Mouse (Mus musculus): ENCODE data around the gene Stard3. TPM values are rescaled to one million over a fixed set of nuclear protein-coding genes. Genes with fewer than 3 reads are reported as not detected.

Gene Stard3
- polyA plus RNA-seq, 1 experiment from 2014 or later: 31.0 TPM

DNA sequence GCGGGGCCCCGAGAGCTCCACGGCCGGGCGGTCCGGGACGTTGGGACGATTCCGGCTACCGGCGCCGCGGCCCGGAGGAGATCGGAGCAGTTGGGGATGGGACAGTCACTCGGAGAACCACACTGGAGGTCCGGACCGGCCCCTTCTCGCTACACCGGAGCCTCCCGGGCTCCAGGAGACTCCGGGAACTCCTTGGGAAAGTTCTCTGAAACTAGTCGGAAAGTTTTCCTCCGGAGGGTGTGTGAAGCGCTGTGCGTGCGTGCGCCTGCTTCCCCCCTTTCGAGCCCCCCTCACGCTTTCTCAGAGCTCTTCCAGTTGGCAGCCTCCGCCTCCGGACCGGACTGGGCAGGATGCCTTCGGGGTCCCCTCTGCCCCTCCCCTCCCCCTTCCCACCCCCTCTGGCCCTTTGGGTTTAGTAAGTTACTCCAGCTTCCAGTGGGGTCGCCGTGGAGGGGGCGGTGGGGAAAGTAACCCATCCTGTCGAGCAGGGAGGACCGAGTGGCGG is 54.7 kb downstream of the Stard3 start:
- no peaks in the 10 kb centered on the region for H3K9me3 ChIP-seq (ENCODE audit: control insufficient read depth, low read length)
- 0 out of 2 replicates have a peak, but pooled peaks cover 4% of the 10 kb centered on the region for H3K36me3 ChIP-seq (ENCODE audit: control insufficient read depth, insufficient read depth, low read length)
- peak overlapping the region; percentile 95 for H3K4me3 ChIP-seq (ENCODE audit: low read depth, low read length)
- peak overlapping the region; percentile 98 for H3K27ac ChIP-seq (replicated peaks; ENCODE audit: low read depth, low read length)
- peaks cover 24% of the 10 kb centered on the region for H3K4me1 ChIP-seq (ENCODE audit: control insufficient read depth, insufficient read depth, low read length)
- WGBS: 0% methylated on average over 21 of the region's 40 CpGs
- H3K27me3 ChIP-seq (replicated peaks; ENCODE audit: control insufficient read depth, insufficient read depth, low read length): no peaks in the 10 kb centered on the region
- DNase-seq (ENCODE audit: low spot score): peak; percentile 81
- ATAC-seq (ENCODE audit: low read depth): peak; percentile 69
- peak overlapping the region; percentile 92 for H3K9ac ChIP-seq (ENCODE audit: low read depth, low read length)
- peak overlapping the region; percentile 73 for H3K4me2 ChIP-seq (ENCODE audit: low read depth, low read length)

DNA sequence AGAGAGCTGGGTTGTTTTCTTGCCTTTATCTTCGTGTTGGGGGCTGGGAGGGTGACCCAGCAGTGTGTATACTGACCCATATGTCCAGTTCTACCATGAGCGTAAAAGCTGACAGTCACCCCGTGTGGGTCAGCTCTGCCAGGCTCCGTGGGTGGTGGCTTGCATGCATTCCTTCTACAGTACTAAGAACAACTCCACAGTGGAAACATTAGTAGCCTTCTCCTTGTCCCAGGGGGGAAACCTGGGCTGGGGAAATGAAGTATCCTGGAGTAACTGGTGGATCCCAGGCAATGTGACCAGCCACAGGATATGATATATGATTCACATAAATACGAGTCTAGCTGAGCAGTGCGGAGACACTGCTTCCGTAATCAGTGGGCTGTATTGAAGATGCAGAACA is 55.6 kb downstream of the Stard3 start:
- Histone ChIP-seq H3K27me3 (replicated peaks; ENCODE audit: control insufficient read depth, insufficient read depth, low read length) (no peaks in the 10 kb centered on the region), H3K9me3 (ENCODE audit: control insufficient read depth, low read length) (no peaks in the 10 kb centered on the region), H3K27ac (replicated peaks; ENCODE audit: low read depth, low read length) (peak overlapping the region; percentile 98; the same call in 1 of the 2 replicates), H3K4me3 (ENCODE audit: low read depth, low read length) (peak overlapping the region; percentile 95), H3K4me1 (ENCODE audit: control insufficient read depth, insufficient read depth, low read length) (peaks cover 23% of the 10 kb centered on the region), H3K4me2 (ENCODE audit: low read depth, low read length) (peak overlapping the region; percentile 73), H3K36me3 (ENCODE audit: control insufficient read depth, insufficient read depth, low read length) (0 out of 2 replicates have a peak, but pooled peaks cover 4% of the 10 kb centered on the region), H3K9ac (ENCODE audit: low read depth, low read length) (peak overlapping the region; percentile 92)
- DNase-seq (ENCODE audit: low spot score) (no peak), ATAC-seq (ENCODE audit: low read depth) (no peak)
- 13% methylated on average over 7 of the region's 7 CpGs for WGBS

DNA sequence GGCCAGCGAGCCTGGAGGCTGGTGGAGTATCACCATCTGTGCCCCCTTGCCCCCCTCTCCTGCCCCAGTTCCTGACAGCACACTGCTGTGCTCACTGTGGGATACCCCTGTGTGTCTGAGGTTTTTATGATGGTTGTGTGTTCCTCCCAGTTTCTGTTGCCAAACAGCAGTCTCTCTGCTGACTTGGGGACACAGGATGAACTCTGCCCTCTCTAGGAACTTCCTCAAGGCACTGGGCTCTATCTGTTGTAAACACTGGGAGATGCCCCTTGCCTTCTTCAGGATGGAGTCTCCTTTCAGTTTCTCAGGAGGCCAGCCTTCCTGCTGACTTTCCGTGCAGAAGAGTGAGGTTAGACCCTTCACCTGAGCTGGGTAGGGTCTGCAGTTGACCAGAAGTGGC is 56.0 kb downstream of the Stard3 start:
- DNase-seq (ENCODE audit: low spot score) (no peak), ATAC-seq (ENCODE audit: low read depth) (no peak)
- no peak overlapping the region for H3K27ac ChIP-seq (replicated peaks; ENCODE audit: low read depth, low read length)
- H3K9ac ChIP-seq (ENCODE audit: low read depth, low read length): peak overlapping the region; percentile 92
- peaks cover 8% of the 10 kb centered on the region; the same call in 1 of the 2 replicates for H3K36me3 ChIP-seq (ENCODE audit: control insufficient read depth, insufficient read depth, low read length)
- peak overlapping the region; percentile 95 for H3K4me3 ChIP-seq (ENCODE audit: low read depth, low read length)
- peak overlapping the region; percentile 73 for H3K4me2 ChIP-seq (ENCODE audit: low read depth, low read length)
- no peaks in the 10 kb centered on the region for H3K27me3 ChIP-seq (replicated peaks; ENCODE audit: control insufficient read depth, insufficient read depth, low read length)
- 13% methylated on average over 1 of the region's 2 CpGs for WGBS
- H3K4me1 ChIP-seq (ENCODE audit: control insufficient read depth, insufficient read depth, low read length): peaks cover 19% of the 10 kb centered on the region
- no peaks in the 10 kb centered on the region for H3K9me3 ChIP-seq (ENCODE audit: control insufficient read depth, low read length)

DNA sequence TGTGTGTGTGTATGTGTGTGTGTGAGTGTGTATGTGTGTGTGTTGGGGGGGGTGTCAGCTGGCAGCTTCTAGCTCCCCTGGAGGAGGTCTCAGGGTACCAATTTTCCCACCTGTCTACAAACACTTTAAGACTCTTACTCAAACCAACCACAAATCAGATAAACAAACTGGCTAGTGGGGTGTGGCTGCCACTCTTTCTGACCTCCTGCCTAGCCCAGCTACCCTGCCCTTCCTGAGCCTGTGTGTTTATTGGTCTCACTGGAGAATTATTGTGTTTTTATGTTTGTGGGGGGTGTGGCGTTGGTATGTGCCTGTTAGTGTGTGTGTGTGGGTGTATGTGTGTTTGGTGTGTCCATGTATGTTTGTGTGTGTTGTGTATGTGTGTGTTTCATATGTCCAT is 58.9 kb downstream of the Stard3 start:
- no peaks in the 10 kb centered on the region for H3K9me3 ChIP-seq (ENCODE audit: control insufficient read depth, low read length)
- DNase-seq (ENCODE audit: low spot score) (no peak), ATAC-seq (ENCODE audit: low read depth) (no peak)
- H3K9ac ChIP-seq (ENCODE audit: low read depth, low read length): no peak overlapping the region
- 71% methylated on average over 1 of the region's 1 CpGs for WGBS
- peaks cover 34% of the 10 kb centered on the region for H3K36me3 ChIP-seq (ENCODE audit: control insufficient read depth, insufficient read depth, low read length)
- H3K27ac ChIP-seq (replicated peaks; ENCODE audit: low read depth, low read length): no peak overlapping the region
- no peak overlapping the region for H3K4me2 ChIP-seq (ENCODE audit: low read depth, low read length)
- H3K27me3 ChIP-seq (replicated peaks; ENCODE audit: control insufficient read depth, insufficient read depth, low read length): no peaks in the 10 kb centered on the region
- peaks cover 10% of the 10 kb centered on the region for H3K4me1 ChIP-seq (ENCODE audit: control insufficient read depth, insufficient read depth, low read length)
- H3K4me3 ChIP-seq (ENCODE audit: low read depth, low read length): no peak overlapping the region

DNA sequence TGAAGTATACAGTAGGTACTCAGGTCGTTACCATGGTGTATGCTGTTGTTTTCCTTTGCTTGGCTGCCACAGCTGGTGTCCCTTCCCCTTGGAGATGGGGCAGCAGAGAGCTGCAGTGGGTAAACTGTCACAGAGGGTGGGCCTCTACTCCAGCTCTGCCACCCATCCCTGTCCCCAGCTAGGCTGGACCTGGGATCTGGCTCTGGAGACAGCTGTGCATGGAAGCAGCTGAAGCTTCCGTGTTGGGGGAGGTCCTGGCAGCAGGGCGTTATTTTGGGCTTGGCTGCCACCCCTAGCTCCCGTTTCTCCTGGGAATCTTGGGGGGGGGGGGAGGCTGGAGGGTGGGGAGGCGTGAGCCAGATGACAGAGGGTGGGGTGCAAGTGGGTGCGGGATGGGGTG is 60.1 kb downstream of the Stard3 start:
- DNase-seq (ENCODE audit: low spot score) (peak; percentile 30), ATAC-seq (ENCODE audit: low read depth) (0 out of 2 replicates have a peak, but pooled peaks have one; percentile 31)
- no peak overlapping the region for H3K9ac ChIP-seq (ENCODE audit: low read depth, low read length)
- H3K27ac ChIP-seq (replicated peaks; ENCODE audit: low read depth, low read length): no peak overlapping the region; the same call in 1 of the 2 replicates
- H3K4me1 ChIP-seq (ENCODE audit: control insufficient read depth, insufficient read depth, low read length): peaks cover 10% of the 10 kb centered on the region
- 63% methylated on average over 3 of the region's 6 CpGs for WGBS
- peaks cover 46% of the 10 kb centered on the region for H3K36me3 ChIP-seq (ENCODE audit: control insufficient read depth, insufficient read depth, low read length)
- no peaks in the 10 kb centered on the region for H3K9me3 ChIP-seq (ENCODE audit: control insufficient read depth, low read length)
- H3K27me3 ChIP-seq (replicated peaks; ENCODE audit: control insufficient read depth, insufficient read depth, low read length): no peaks in the 10 kb centered on the region
- H3K4me3 ChIP-seq (ENCODE audit: low read depth, low read length): no peak overlapping the region
- H3K4me2 ChIP-seq (ENCODE audit: low read depth, low read length): no peak overlapping the region

DNA sequence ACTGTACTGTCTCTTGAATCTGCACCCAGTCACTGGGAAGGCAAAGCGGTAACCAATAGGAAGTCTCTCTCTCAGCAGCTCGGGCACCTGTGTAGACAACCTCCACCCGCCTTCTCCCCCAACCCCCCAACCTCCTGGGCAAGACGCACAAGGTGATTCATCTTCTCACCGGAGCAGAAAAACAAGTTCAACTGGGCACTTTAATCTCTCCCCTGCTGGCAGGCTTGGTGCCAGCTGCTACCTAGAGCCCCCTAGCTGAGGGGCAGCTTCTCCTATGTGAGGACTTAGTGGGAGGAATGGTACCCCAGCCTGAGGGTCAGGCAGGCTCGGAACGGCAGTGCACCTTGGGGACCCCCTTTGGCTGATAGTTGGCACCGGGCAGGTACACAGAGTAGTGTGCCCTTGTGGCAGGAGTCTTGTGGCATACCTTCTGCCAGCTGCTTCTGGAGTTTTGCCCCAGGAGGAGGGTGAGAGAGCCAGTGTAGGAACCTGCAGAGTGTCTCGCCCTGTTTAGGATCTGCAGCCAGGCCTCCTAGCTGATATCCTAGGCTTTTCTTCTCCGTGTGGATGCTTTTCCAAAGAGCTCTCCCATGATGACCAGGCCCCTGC is 60.9 kb downstream of the Stard3 start:
- 77% methylated on average over 10 of the region's 10 CpGs for WGBS
- H3K9me3 ChIP-seq (ENCODE audit: control insufficient read depth, low read length): no peaks in the 10 kb centered on the region
- no peak overlapping the region for H3K4me3 ChIP-seq (ENCODE audit: low read depth, low read length)
- H3K36me3 ChIP-seq (ENCODE audit: control insufficient read depth, insufficient read depth, low read length): peaks cover 53% of the 10 kb centered on the region
- H3K4me1 ChIP-seq (ENCODE audit: control insufficient read depth, insufficient read depth, low read length): peaks cover 4% of the 10 kb centered on the region
- DNase-seq (ENCODE audit: low spot score): peak; percentile 78
- no peak overlapping the region for H3K4me2 ChIP-seq (ENCODE audit: low read depth, low read length)
- peak; percentile 48; the same call in 1 of the 2 replicates for ATAC-seq (ENCODE audit: low read depth)
- no peak overlapping the region; the same call in 1 of the 2 replicates for H3K27ac ChIP-seq (replicated peaks; ENCODE audit: low read depth, low read length)
- no peak overlapping the region for H3K9ac ChIP-seq (ENCODE audit: low read depth, low read length)
- no peaks in the 10 kb centered on the region for H3K27me3 ChIP-seq (replicated peaks; ENCODE audit: control insufficient read depth, insufficient read depth, low read length)

DNA sequence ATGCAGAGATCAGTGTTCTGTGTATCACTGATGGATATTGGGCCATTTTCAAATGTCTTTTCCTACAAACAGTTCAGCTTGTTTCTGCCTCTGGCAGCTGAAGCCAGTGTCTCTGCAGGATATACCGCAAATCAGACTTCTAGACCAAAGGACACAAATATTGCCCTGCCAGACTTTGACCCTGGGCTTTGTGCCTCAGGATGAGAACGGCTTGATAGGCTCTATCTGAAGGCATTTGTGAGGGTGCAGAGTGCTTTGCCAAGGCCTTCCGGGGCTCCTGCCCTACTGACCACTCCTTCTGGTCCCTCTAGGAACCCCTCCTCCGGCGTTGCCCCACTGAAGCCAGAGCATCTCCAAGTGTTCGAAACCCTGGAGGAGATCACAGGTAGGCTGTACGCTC is 68.4 kb downstream of the Stard3 start:
- H3K4me2 ChIP-seq (ENCODE audit: low read depth, low read length): no peak overlapping the region
- no peak overlapping the region for H3K9ac ChIP-seq (ENCODE audit: low read depth, low read length)
- H3K27me3 ChIP-seq (replicated peaks; ENCODE audit: control insufficient read depth, insufficient read depth, low read length): no peaks in the 10 kb centered on the region
- H3K9me3 ChIP-seq (ENCODE audit: control insufficient read depth, low read length): no peaks in the 10 kb centered on the region
- H3K27ac ChIP-seq (replicated peaks; ENCODE audit: low read depth, low read length): no peak overlapping the region
- ATAC-seq (ENCODE audit: low read depth) (no peak), DNase-seq (ENCODE audit: low spot score) (no peak)
- peaks cover 96% of the 10 kb centered on the region for H3K36me3 ChIP-seq (ENCODE audit: control insufficient read depth, insufficient read depth, low read length)
- H3K4me3 ChIP-seq (ENCODE audit: low read depth, low read length): no peak overlapping the region
- 95% methylated on average over 7 of the region's 7 CpGs for WGBS
- no peaks in the 10 kb centered on the region for H3K4me1 ChIP-seq (ENCODE audit: control insufficient read depth, insufficient read depth, low read length)

DNA sequence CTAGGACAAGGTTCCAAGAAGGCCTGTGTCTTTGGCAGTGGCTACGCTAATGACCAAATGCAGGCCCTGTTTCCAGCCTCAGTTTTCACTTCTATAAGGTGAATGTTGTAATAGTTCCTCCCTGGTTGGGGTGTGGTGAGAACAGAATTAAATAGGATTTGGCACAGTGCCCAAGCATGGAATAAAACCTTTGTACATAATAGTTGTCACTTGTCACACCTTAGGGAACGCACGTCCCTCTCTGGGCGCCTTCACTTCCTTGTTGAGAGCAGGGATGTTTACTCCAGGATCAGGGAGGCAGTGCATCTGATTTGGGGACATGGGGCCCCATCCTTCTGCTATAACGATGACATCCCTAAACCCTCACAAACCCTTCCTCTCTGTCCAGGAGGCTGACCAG is 70.3 kb downstream of the Stard3 start:
- H3K36me3 ChIP-seq (ENCODE audit: control insufficient read depth, insufficient read depth, low read length): peaks cover 94% of the 10 kb centered on the region
- no peaks in the 10 kb centered on the region for H3K4me1 ChIP-seq (ENCODE audit: control insufficient read depth, insufficient read depth, low read length)
- no peak overlapping the region for H3K9ac ChIP-seq (ENCODE audit: low read depth, low read length)
- H3K27me3 ChIP-seq (replicated peaks; ENCODE audit: control insufficient read depth, insufficient read depth, low read length): no peaks in the 10 kb centered on the region
- DNase-seq (ENCODE audit: low spot score) (peak; percentile 75), ATAC-seq (ENCODE audit: low read depth) (peak; percentile 39; the same call in 1 of the 2 replicates)
- 79% methylated on average over 5 of the region's 5 CpGs for WGBS
- no peak overlapping the region for H3K4me3 ChIP-seq (ENCODE audit: low read depth, low read length)
- no peaks in the 10 kb centered on the region for H3K9me3 ChIP-seq (ENCODE audit: control insufficient read depth, low read length)
- no peak overlapping the region for H3K27ac ChIP-seq (replicated peaks; ENCODE audit: low read depth, low read length)
- no peak overlapping the region for H3K4me2 ChIP-seq (ENCODE audit: low read depth, low read length)
